Mouse (Mus musculus) kidney, embryonic 16.5 days (tissue): ENCODE data around the gene Arg1. TPM values are rescaled to one million over a fixed set of nuclear protein-coding genes. Genes with fewer than 3 reads are reported as not detected.

ENCODE experiments used
- ATAC-seq: fragments of 200-750 bp; cut with Nextera tagmentation; 2 replicates; pipeline ENCODE4 v1.8.0; 2017; ENCODE audit warnings: moderate TSS enrichment; ENCODE audit not compliant: low FRiP score, low TSS enrichment
- H3K27ac ChIP-seq: fragments of 300-500 bp; sonication (generic); 2 replicates; pipeline ENCODE4 v1.5.1; 2014; ENCODE audit warnings: low read length
- H3K27me3 ChIP-seq: fragments of 300-500 bp; sonication (generic); 2 replicates; pipeline ENCODE4 v1.6.1; 2014; ENCODE audit warnings: low read length, control low read depth, mixed read lengths; ENCODE audit not compliant: insufficient read depth
- H3K36me3 ChIP-seq: fragments of 300-500 bp; sonication (generic); 2 replicates; pipeline ENCODE4 v1.6.1; 2014; ENCODE audit warnings: low read length, control low read depth, mixed read lengths; ENCODE audit not compliant: insufficient read depth
- H3K4me1 ChIP-seq: fragments of 300-500 bp; sonication (generic); 2 replicates; pipeline ENCODE4 v1.6.1; 2014; ENCODE audit warnings: low read length, control low read depth, mixed read lengths; ENCODE audit not compliant: insufficient read depth
- H3K4me2 ChIP-seq: fragments of 300-500 bp; sonication (generic); replicated peaks from 2 replicates; pipeline ENCODE4 v1.6.1; 2014; ENCODE audit warnings: low read depth, low read length
- H3K4me3 ChIP-seq: fragments of 300-500 bp; sonication (generic); 2 replicates; pipeline ENCODE4 v1.5.1; 2014; ENCODE audit warnings: mild to moderate bottlenecking, low read length
- H3K9ac ChIP-seq: fragments of 300-500 bp; sonication (generic); replicated peaks from 2 replicates; pipeline ENCODE4 v1.6.1; 2014; ENCODE audit warnings: low read length
- H3K9me3 ChIP-seq: fragments of 300-500 bp; sonication (generic); 2 replicates; pipeline ENCODE4 v1.6.1; 2016; ENCODE audit warnings: low read length, control low read depth
- WGBS: fragments of 180-500 bp; shearing (Covaris S2); extraction: QIAGEN DNeasy Blood & Tissue Kit; methylation state at CpG from one replicate; pipeline ENCODE4 v1.1.7; 2014; 5-methylcytosine and 5-hydroxymethylcytosine counted together
- polyA plus RNA-seq: library from polyadenylated mRNA; unstranded; fragments of >200 nt; fragmentation: Nextera tagmentation; extraction: Ambion mirVana; gene quantifications from 2 replicates; pipeline ENCODE4 v1.2.1, GENCODE M21; 2015

The Arg1 gene
- polyA plus RNA-seq, 1 experiment from 2014 or later: 3.1 TPM

DNA sequence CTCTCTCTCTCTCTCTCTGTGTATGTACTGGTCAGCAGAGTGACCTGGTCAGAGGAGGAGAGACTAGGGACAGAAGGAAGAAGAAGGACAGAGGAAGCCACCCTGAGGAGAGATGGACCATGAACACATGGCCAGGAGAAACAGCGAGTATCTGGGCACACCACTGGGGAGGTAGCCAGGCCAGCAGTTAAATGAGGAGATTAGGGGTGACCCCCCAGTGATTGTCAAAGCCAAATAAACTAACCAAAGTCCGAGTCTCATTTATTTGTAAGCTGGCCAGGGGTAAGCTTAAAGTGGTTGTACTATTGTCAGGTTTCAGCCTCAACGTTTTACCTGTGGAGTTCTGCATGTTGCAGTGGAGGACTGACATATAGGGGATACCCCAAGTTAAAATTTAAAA, 3.0 kb downstream of the Arg1 start:
- H3K4me3 ChIP-seq: no peak overlapping the region
- H3K4me1 ChIP-seq: peaks cover 20% of the 10 kb centered on the region
- no peak overlapping the region for H3K4me2 ChIP-seq
- no peak for ATAC-seq
- no peak overlapping the region for H3K27ac ChIP-seq
- 80% methylated on average over 3 of the region's 3 CpGs for WGBS
- H3K27me3 ChIP-seq: no peaks in the 10 kb centered on the region
- H3K36me3 ChIP-seq: no peaks in the 10 kb centered on the region
- no peaks in the 10 kb centered on the region for H3K9me3 ChIP-seq
- H3K9ac ChIP-seq: no peak overlapping the region

DNA sequence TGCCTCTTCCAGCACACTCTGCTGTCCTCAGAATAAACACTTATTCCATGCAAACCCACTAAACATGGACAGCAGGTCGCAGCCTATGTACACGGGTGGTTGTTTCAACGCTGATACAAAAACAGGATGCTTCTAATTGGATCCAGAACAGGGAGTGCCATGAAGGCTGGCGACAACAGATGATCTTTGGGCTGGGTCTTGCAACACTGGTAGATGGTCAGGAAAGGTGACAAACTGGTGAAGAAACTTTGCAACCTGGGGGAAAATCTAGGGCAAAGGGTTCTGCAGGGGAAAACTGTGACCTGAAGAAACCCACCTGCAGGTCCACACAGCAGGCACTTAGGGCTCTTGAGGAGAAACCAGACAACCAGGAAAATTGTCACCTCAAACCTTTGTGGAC, 4.3 kb downstream of the Arg1 start:
- H3K36me3 ChIP-seq: no peaks in the 10 kb centered on the region
- ATAC-seq: no peak
- H3K9ac ChIP-seq: no peak overlapping the region
- H3K27ac ChIP-seq: no peak overlapping the region
- no peak overlapping the region for H3K4me3 ChIP-seq
- H3K4me1 ChIP-seq: peaks cover 16% of the 10 kb centered on the region
- H3K4me2 ChIP-seq: no peak overlapping the region
- 62% methylated on average over 4 of the region's 4 CpGs for WGBS
- H3K9me3 ChIP-seq: no peaks in the 10 kb centered on the region
- H3K27me3 ChIP-seq: no peaks in the 10 kb centered on the region

DNA sequence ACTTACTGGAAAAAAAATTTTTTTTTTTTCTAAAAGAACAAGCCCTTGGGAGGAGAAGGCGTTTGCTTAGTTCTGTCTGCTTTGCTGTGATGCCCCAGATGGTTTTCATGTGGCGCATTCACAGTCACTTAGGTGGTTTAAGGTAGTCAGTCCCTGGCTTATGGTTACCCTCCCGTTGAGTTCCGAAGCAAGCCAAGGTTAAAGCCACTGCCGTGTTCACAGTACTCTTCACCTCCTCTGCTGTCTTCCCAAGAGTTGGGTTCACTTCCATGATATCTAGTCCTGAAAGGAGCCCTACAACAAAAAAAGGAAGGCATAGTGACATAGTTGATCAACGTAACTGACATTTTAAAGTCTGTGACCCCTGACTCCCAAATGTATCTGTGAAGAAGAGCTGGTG, 11.8 kb downstream of the Arg1 start:
- Histone ChIP-seq H3K4me1 (no peaks in the 10 kb centered on the region), H3K9ac (no peak overlapping the region), H3K4me2 (no peak overlapping the region), H3K36me3 (peaks cover 38% of the 10 kb centered on the region), H3K4me3 (no peak overlapping the region), H3K9me3 (no peaks in the 10 kb centered on the region), H3K27me3 (no peaks in the 10 kb centered on the region), H3K27ac (no peak overlapping the region)
- WGBS: 90% methylated on average over 6 of the region's 6 CpGs
- ATAC-seq: no peak

DNA sequence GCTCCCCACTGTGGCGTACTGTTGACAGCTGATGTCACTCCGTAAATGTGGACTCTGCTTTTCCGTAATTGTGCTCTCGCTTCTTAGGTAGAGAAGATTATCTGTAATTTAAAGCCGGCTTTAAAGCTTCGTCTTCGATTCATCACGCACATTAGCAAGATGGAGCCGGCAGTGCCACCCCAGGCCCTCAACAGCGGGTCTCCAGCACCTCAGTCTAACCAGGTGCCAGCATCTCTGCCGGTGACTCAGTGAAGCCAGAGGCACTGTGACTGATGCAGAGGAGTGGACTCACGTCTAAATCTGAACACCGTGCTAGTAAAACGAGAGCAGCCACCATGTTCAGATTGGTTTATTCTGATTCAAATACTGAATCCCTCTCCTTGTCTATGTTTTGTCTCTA, 14.7 kb downstream of the Arg1 start:
- Histone ChIP-seq H3K4me2 (no peak overlapping the region), H3K9ac (no peak overlapping the region), H3K36me3 (peaks cover 64% of the 10 kb centered on the region), H3K4me1 (no peaks in the 10 kb centered on the region), H3K27ac (no peak overlapping the region), H3K9me3 (no peaks in the 10 kb centered on the region), H3K4me3 (no peak overlapping the region), H3K27me3 (no peaks in the 10 kb centered on the region)
- 91% methylated on average over 14 of the region's 14 CpGs for WGBS
- ATAC-seq: no peak

DNA sequence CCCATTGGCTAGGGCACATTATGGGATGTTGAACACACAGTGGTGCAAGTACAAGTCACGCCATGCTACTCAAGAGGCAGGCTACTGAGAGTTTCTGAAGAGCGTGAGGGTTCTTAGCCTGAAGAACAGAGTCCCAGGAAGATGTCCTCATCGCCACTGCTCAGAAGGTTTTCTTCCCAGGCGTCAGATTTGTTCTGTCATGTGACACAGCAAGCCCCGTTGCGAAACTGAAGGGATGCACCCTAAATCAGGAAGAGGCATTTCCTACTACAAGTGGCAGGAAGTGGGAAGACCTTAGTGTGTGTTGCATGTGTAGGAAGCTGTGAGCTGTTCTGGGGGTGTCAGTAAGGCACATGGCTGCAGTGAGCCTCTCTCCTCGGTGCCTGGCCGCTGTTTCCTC, 16.1 kb downstream of the Arg1 start:
- 88% methylated on average over 8 of the region's 8 CpGs for WGBS
- Histone ChIP-seq H3K36me3 (peaks cover 74% of the 10 kb centered on the region), H3K27ac (no peak overlapping the region), H3K4me1 (no peaks in the 10 kb centered on the region), H3K4me2 (no peak overlapping the region), H3K9me3 (no peaks in the 10 kb centered on the region), H3K9ac (no peak overlapping the region), H3K4me3 (no peak overlapping the region), H3K27me3 (no peaks in the 10 kb centered on the region)
- ATAC-seq: no peak

DNA sequence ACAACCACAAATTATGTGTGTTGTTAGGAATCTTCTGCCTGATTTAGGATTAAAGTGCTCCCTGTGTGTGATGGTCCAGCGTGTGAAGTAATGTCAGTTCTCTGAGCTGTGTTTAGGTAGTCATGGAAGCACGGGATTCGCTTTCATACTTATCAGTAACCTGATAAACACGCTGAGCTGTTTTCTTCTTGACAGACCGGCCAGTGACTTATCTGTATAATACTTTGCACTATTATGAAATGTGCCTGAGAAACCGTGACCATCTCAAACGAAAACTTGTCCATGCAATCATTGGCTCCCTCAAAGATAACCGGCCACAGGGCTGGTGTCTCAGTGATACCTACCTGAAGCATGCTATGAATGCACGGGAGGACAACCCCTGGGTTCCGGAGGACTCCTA, 21.7 kb downstream of the Arg1 start:
- H3K27ac ChIP-seq: no peak overlapping the region
- 91% methylated on average over 10 of the region's 10 CpGs for WGBS
- no peaks in the 10 kb centered on the region for H3K27me3 ChIP-seq
- H3K4me3 ChIP-seq: no peak overlapping the region
- H3K36me3 ChIP-seq: peaks cover 89% of the 10 kb centered on the region
- H3K4me2 ChIP-seq: no peak overlapping the region
- no peaks in the 10 kb centered on the region for H3K9me3 ChIP-seq
- no peak for ATAC-seq
- H3K9ac ChIP-seq: no peak overlapping the region
- H3K4me1 ChIP-seq: no peaks in the 10 kb centered on the region

DNA sequence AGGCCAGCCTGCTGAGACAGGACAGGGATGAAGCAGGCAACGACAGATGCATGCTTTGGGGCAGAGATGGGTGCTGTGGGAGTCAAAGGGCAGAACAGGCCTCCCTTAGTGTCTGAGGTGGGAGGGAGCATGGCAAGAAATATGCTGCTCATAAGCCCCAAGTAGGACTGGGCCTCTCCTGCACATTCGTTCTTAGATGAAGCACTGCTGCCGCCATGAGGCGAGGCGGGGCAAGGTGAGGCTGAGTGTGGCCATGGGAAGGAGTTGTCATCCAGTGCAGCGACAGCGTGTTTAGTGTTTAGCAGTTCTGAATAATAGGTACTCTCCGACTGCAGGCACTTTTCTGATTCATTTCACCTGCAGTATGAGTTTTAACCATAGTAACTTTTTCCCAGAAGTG, 31.4 kb downstream of the Arg1 start:
- ATAC-seq: 0 out of 2 replicates have a peak, but pooled peaks have one; percentile 59
- H3K27me3 ChIP-seq: no peaks in the 10 kb centered on the region
- no peak overlapping the region for H3K9ac ChIP-seq
- H3K4me1 ChIP-seq: no peaks in the 10 kb centered on the region
- H3K36me3 ChIP-seq: peaks cover 60% of the 10 kb centered on the region
- no peak overlapping the region for H3K4me3 ChIP-seq
- WGBS: 86% methylated on average over 8 of the region's 8 CpGs
- H3K4me2 ChIP-seq: no peak overlapping the region
- no peak overlapping the region for H3K27ac ChIP-seq
- no peaks in the 10 kb centered on the region for H3K9me3 ChIP-seq

DNA sequence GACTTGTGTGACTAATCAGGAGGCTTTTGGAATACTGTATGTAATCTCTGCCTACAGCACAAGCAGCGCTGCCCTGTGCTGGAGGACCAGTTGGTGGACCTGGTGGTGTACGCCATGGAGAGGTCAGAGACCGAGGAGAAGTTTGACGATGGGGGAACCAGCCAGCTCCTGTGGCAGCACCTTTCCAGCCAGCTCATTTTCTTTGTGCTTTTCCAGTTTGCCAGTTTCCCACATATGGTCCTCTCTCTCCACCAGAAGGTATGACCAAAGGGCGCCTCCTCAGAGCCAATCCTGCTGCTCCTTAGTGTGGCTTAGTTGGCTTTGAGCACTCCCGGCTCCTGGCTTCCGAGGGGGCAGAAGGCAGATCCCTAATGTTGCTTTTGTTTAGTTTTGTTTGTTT, 38.9 kb downstream of the Arg1 start:
- no peak overlapping the region for H3K27ac ChIP-seq
- 91% methylated on average over 7 of the region's 7 CpGs for WGBS

DNA sequence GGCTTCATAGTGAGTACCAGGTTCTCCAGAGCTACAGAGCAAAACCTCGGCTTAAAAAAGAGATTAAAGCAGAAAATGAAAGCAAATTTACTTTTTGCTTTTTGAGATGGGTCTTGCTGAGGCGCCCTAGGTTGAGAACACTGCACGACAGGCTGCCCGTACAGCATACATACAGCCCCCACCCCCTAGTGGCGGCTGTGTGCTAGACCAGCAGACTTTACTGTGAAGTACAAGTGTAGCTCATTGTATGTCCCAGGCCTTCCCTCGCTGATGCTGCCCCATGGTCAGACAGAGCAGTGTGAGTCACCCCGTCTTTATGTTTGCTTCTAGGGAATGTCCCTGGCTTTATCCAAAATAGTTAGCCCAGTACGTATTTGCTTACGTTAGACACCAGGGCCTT, 41.3 kb downstream of the Arg1 start:
- Histone ChIP-seq H3K4me2 (no peak overlapping the region), H3K9me3 (no peaks in the 10 kb centered on the region), H3K36me3 (peaks cover 68% of the 10 kb centered on the region), H3K27me3 (no peaks in the 10 kb centered on the region), H3K27ac (no peak overlapping the region), H3K4me3 (no peak overlapping the region), H3K9ac (no peak overlapping the region), H3K4me1 (no peaks in the 10 kb centered on the region)
- ATAC-seq: no peak
- 86% methylated on average over 9 of the region's 9 CpGs for WGBS

More for the DNA sequence above, 38.9 kb downstream of the Arg1 start:
- Histone ChIP-seq H3K4me1 (no peaks in the 10 kb centered on the region), H3K9ac (no peak overlapping the region), H3K4me2 (no peak overlapping the region), H3K9me3 (no peaks in the 10 kb centered on the region), H3K27me3 (no peaks in the 10 kb centered on the region), H3K36me3 (peaks cover 56% of the 10 kb centered on the region), H3K4me3 (no peak overlapping the region)
- no peak for ATAC-seq

DNA sequence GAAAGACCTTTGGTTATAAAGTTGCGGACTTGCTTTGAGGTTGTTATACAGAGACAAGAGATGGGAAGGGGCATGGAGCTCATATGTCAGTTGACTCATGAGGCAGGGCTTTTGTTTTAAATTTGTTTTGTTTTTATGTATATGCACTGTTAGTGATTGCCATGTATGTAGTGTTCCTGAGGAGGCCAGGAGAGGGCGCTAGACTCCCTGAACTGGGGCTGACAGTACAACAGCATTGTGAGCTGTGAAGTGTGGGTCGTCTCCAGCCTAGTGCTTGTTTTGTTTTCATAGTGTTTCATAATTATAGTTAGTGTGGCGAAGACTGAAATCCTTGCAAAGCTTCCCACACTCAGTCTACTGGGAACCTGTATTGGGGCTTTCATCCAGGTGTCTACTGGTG, 53.7 kb downstream of the Arg1 start:
- ATAC-seq: no peak
- no peak overlapping the region for H3K27ac ChIP-seq
- peaks cover 58% of the 10 kb centered on the region for H3K36me3 ChIP-seq
- no peak overlapping the region for H3K4me2 ChIP-seq
- H3K9ac ChIP-seq: no peak overlapping the region
- WGBS: 83% methylated on average over 4 of the region's 4 CpGs
- H3K27me3 ChIP-seq: no peaks in the 10 kb centered on the region
- no peaks in the 10 kb centered on the region for H3K9me3 ChIP-seq
- H3K4me1 ChIP-seq: no peaks in the 10 kb centered on the region
- no peak overlapping the region for H3K4me3 ChIP-seq
